Mouse (Mus musculus) gastrocnemius, postnatal 4 days (tissue): ENCODE data around the gene Kdm8. TPM values are rescaled to one million over a fixed set of nuclear protein-coding genes. Genes with fewer than 3 reads are reported as not detected.

Experiments used
- DNase-seq, 2 experiments: peaks; one replicate each; pipeline ENCODE4 v3.0.0; 2021 to 2022; ENCODE audit warnings: low spot score in 2 of 2, mixed read lengths in 2 of 2
- total RNA-seq, 2 experiments: library from RNA; stranded (reverse); gene quantifications; 2 replicates each; pipeline ENCODE4 v1.2.3; 2021

Kdm8 gene
- total RNA-seq, 2 experiments from 2014 or later = 4.6 to 5.0 TPM

DNA sequence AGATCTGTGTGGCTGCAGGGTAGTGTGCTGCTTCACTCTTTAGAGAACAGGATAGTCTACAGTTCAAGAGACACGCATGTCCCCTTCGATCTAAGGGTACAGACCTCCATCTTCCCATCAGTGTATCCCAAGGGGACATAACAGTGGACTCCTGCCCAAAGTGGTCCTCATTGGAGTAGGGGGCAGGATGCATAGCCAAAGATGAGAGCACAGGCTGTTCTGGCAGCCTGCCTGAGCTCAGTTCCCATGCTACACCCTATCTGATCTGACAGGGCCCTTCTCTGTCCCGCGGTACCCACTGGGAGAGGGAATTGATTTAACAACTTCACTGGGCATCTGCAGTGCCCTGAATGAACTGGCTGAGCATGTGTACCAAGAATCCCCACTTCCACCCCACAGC is 9.2 kb downstream of the Kdm8 start:
- no peak for DNase-seq

DNA sequence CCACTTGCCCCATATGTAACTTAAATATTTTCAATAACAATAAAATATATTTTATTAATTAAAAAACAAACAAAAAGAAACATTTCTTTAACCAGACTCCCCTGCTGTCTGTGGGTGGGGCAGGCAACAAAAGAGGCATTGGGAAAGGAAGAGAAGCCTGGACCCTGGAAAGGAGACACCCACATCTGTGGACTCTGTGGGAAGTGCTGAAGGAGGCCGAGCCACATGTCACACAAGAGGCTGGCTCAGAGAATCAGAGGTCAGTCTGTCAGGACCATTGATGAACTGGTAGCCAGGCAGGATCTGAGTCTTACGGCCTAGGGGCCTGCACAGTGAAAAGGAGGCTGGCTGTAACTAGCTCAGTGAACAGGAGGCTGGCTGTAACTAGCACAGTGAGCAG is 17.7 kb downstream of the Kdm8 start:
- DNase-seq = no peak

DNA sequence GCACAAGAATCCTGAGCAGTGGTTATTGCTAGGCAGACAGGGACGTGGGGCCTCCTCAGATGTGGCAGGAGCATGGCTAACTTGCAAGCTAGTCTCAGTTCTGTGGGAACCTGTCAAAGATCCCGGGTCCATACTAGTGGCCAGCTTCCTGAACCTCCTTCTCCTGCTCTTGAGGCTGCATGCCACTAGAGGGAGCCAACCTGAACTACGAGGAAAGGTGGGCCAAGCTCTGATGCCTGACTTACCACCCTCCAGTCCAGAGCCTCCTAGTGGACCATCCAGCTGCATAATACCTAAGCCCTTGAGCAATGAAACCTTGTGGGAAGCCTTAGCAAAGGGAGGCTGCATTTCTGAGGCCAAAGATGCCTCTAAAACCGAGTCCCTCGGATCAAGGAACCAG is 25.5 kb downstream of the Kdm8 start:
- peak in 1 of 2 experiments; percentile 72 for DNase-seq

DNA sequence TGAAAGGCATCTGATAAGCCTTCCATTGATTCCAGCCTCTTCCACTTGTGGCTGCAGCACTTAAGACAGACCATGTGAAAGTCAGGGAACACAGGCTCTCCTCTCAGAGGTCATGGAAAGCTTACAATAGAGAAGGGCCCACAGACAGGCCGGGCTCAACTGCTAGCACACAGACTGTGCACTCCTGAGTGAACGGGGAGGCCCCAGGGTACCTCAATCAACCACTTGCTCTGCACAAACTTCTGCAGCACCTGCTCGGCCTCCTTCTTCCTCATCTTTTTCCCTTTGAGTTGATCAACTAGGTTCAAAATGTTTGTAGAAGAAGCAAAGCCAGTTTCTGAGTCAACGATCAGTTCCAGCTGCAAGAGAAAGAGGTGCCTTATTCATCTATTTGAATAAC is 26.4 kb downstream of the Kdm8 start:
- DNase-seq = no peak

DNA sequence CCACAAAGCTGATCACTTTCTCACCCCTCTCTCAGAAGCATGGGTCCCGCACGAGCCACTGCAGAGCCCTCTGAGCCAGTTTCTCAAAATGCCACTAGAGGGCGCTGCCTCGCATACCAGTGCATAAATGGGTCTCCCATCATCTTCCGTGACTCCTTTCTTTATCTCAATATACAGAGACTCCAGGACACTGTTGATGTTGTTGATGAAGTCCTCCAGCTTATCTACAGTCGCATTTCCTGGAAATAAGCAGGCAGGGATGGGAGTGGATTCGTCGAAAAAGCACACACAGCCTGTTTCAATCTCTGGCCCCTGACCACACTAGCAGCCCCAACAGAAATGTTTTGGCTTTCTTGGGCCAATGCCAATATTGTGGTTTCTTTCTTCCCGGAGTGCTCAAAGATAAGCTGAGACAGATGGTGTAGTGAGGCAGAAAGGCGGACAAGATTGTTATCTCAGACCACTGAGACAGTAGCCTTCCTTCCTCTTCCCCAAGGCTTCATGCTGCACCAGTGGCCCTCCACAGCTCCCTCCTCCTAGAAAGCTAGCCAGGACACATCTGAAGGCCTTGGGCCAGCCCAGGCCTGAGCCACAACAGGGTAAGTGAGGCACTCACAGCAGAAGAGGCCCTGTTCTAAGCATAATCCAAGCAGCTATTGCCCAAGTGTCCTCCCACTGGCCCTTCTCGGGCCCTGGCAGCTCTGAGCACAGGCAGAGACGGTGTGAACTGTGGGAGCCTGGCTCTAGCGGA is 27.7 kb downstream of the Kdm8 start:
- peak; percentile 50 to 82 for DNase-seq

DNA sequence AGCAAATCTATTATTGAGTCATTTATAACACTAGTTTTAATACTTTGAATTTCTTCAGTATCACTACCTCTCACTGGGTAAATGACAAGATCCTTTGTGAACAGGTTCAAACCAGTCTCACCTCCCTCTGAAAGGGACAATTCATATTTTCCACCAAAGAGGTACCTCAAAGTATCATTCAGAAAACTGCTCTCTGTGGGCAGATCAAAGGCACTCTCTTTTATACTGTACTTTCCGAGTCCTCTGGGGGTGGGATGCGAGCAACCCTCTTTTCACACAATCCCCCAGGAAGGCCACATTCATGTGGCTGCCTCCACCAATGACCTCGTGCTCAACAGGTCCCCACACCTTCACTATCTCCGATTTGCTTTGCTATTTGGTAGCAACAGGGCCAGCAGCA is 30.1 kb downstream of the Kdm8 start:
- no peak for DNase-seq

DNA sequence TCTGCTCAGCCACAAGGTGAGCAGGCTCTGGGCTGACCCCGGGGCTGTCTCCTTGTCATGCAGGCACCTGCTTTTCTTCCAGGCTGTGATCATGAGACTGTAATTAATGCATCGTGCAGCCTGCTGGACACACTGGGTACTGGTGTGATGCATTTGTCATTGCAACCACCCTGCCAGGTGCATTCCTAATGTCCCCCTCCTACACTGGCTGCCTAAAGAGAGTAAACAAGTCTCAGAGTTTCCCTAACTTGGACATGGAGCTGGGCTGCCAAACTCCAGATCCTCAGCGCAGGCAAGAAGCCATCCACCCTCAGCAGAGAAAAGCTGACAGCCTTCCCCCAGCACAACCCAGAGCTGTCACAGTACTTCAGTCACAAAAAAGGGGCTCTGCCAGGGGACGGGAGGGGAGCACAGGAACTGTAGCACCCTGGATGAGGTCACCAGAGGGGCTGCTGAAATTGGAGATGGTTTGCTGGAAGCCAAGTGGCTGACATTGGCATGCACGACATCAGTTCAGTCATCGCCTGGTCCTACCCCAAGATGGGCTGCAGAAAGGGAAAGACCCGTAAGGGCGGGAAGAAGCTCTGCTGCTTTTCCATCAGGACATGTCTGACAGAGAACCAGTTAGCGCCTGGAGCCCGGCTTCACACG is 31.2 kb downstream of the Kdm8 start:
- peak in 1 of 2 experiments; percentile 37 for DNase-seq

DNA sequence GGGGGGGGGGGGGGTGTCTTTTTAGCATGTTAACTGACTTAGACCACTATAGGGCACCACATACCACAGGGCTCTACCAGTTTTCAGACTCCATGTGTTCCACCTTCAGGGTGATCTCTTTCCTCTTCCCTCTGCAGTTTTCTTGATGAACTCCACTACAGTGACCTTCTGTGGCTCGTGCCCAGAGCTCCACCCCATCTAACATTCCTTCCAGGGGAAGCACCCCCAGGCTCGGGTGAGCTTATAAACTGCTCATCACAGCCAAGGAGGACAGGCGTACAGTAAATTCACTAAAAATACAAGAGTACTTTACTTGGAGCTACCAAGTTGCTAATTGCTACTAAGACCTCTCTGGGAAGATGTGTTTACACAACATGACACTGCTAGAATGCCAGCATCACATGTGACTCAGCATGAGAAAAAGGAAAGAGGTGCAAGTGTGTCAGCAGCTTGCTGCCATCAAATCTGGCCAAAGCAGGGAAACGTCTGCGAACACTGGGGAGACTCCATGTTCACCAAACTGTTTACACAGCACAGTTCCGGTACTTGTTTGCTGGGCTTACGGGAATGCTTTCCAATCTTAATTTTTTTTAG is 34.0 kb downstream of the Kdm8 start:
- DNase-seq = no peak

DNA sequence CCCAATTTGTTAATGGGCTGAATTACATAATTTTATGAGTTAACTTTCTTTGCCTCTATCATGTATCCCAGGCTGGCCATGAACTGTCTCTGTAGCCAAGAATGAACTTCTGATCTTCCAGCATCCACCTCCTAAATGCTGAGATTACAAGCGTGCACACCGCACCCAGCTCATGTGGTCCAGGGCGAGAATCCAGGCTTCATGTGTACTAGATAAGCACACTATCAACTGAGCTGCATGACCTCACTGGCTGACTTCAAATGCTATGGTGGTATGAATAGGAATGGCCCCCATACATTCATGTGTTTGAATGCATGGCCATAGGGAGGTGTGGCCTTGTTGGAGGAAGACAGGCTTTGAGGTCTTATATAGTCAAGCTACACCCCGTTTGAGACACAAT is 36.0 kb downstream of the Kdm8 start:
- no peak for DNase-seq

DNA sequence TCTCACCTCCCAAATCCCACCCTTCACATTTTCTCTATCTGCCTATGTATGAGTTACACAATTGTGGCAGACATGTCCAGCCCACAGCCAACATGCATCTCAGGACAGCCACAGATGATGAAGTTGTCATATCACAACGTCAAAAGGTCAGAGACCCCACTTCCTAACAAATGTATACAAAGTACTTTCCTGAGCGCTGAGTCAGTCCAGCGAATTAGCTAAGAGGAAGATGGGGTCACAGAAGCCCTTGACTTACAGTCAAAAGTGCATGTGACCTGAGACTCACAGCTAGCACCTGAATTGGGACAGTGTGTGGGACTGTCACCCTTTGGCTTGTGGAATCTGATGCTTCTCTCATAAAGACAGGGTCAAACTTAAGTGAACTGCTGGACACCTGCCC is 37.9 kb downstream of the Kdm8 start:
- DNase-seq = no peak

DNA sequence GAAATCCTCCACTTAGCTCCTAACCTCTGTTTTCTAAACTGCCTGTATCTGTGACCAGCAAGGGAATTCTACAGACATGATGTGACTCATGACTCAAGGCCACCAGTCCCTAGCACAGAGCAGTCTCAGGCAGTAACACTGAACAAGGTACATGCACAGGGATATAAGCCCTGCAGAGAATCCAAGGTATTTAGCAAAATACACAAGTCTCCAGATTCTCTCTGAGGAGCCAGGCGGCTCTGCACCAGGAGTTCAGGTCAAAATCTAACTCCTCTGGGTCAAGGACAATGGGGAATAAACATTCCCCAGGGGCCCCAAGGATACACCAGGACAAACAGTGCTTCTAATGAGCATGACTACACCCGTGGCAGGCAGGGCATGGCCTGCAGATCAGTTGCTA is 38.4 kb downstream of the Kdm8 start:
- no peak for DNase-seq

DNA sequence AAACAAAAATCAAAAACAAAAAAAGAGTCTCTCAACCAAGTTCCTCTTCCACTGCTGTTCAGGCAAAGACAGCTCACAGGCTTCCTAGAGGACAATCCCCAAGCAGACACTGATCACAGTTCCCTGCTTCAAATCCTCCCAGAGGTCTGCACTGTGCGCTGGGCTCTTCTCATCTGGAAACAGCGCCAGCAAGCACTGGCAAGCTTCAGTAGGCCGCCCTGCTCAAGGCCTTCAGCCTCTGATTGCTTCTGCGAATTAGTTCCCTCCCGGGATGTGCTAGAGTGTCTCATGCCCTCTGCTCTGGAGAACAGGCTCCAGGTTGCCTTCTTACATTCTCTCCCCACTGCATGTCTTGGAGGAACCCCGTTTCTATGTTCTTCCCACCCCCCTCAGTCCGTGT is 40.3 kb downstream of the Kdm8 start:
- no peak for DNase-seq

DNA sequence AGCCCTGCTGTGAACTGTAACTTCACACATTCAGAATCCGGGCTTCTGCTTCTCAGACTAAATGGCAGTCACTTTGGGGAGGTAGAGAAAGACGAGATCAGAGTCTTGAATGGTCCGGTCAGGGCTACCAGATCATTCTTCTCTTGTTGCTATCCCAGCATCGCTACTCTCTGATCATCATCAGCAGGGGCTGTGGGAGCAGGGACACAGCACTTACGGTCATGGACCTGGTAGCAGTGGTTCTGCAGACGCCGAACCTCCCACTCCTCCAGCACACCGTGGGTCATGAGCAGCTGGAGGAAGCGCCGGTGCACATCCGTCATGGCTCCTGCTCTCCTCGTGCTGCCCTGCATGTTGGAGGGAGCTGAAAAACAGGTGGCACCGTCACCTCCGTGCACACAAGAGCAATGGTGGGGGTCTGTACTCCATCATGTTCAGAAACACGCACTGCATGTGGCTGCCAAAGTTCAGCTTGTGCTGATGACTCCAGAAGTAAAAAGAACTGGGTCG is 41.7 kb downstream of the Kdm8 start:
- no peak for DNase-seq

DNA sequence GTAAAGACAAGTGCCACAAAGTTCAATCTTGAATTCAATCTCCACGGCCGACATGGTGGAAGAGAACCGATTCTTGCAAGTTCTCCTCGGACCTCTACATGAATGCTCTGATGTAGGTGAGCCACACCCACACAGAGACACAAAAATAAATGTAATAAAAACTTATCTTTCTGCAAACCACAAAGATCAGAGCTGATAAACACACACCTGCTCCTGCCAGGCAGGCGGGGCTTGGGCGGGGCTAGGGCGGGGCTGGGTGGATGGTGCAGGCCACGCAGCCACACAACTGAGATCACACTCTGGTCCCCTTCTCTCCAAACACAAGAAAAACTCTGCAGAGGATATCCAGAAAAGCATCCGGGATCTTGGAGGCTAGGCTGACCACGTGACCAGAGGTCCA is 42.6 kb downstream of the Kdm8 start:
- DNase-seq = no peak

DNA sequence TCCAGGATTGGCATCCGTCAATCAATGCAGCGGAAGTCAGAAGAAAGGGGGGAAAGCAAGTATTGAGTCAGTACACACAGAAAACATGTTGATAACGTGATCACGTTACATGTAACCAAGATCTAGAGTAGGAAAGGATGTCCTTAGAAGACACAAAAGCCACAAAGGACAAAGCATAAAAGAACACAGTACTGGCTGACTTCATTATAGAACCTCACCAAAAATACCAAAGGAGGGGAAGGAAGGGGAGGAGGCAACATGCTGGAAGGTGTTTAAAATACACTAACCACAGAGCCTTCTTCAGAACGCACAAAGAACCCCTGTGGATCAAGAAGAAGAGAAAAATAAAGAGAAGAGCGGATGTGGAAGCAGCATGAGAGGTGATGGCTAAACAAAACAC is 44.2 kb downstream of the Kdm8 start:
- no peak for DNase-seq

DNA sequence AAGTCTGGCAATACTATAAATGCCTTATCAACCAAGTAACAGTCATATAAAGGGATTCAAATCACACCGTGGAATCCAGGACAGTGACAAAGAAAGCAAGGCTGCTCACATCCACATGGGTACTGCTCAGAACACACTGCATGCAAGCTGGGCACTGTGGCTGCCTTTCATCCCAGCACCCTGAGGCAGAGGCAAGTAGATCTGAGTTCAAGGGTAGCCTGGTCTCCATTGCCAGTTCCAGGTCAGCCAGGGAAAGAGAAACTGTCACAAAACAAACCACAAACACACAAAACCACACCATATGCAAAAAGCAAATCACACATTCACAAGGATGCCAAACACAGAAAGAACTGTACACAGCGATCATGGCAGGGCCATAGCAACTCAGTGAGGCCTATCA is 45.2 kb downstream of the Kdm8 start:
- DNase-seq = no peak

DNA sequence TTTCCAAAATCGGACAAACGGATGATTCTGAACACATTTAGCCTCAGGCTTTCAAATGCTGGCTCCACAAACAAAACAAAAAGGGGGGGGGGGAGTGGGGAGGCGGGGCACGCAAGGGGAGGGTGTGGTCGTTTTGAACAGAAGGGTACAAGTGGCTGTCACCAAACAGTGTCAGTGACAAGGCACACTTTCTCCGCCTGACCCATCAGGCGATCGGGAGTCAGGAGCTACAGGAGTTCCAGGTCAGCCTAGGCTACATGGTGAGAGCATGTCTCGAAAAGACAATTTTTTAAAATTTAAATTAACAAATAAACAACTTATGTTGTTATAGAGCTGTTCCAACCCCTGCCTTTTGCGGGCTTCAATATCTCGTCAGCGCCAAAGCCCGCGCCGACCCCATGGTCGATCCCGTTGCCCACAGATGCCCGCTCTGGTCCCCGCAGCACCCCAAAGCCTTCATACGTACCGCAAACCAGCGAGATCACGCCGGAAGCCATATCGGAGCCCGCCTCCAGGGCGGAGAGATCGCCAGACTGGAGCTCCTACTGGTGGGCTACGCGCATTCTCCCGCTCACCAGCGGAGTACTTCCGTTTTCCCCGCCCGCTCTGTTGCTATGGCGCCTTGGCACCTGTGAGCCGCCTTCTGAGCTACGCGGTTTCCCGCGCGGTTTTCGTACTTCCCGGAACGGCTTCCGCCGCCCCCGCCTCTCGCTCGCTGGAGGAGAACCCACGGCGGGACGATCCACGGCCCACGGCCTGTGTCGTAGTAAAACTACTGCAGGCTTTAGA is 46.7 kb downstream of the Kdm8 start, which contains the start of gene Nsmce1:
Gene Nsmce1, minus strand, starts transcription at position 650 of the 789 bp plus-strand sequence.
- DNase-seq = peak; percentile 78 to 95

DNA sequence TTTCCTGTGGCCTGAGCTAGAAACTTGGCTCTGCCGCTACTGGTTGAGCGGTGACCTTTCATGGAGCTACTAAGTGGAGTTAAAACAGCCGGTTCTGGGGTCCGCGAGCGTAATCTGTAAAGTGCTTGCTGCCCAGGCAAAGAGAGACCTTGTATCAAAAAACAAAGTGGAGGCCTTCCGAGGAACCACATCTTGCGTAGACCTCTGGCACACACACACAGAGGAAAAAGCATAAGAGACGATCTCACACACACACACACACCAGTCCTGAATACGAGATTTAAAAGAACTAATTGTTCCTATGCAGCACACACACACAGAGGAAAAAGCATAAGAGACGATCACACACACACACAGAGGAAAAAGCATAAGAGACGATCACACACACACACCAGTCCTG is 47.3 kb downstream of the Kdm8 start:
- no peak for DNase-seq

DNA sequence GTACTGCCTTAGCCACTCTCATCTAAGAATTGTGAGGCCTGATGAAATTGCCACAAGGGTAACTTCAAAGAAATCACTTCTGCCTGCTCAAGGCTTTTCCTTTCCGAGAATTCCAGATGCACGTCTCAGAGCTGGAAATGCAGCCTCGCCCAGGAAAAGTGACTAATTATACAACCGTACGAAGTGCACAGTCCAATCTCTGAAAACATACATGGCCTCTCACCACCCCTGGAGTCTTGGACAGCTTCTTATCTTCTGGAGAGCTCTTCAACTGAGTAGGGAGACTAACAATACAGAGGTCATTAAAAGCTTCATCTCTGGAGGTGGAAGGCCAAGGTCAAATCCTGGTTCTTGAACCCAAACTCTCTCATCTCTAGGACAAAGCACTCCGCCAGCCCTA is 48.1 kb downstream of the Kdm8 start:
- no peak for DNase-seq

DNA sequence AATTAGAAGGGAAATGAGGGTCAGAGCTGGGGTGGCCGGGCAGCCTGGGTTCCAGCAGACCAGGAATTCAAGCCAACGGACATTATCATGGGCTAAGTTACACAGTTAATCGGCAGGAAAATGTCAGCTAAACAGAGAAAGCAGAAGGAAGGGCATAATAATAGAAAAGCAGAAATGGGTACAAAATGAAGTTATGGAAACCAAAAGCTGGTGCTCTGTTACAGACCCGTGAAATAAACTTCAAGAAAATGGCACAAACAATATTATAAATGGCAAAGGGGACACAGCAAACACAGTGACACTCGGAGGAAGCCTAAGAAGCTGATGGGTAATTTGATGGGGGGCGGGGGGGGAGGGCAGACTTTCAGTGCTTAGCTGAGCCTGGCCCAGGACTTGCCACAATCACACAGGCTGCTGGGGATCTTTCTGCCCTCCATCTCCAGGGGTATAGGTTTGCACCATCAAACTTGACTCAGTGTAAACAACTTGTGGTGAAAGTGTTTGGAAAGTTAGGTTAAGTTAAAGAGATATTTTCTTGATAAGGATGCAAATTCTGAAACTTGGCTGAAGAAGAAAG is 51.5 kb downstream of the Kdm8 start:
- no peak for DNase-seq
